Comparison of ENCODE assay signal across 7 mouse cellular contexts in genomic region chr19:57359701-57360326, GRCm38 (mm10). TPM values are rescaled to one million over a fixed set of nuclear protein-coding genes. Genes with fewer than 3 reads are reported as not detected.
DNase-seq lines count a peak whose midpoint lies in the region; ATAC-seq and TF ChIP-seq lines count a peak whose summit lies in the region.

No protein-coding gene starts in this region.

- no peak for TF ChIP-seq CTCF in brain, embryonic 14.5 days (IDR thresholded peaks at IDR 0.05; ENCODE audit: borderline replicate concordance, extremely low read depth, insufficient read depth, insufficient read length)
- TF ChIP-seq CTCF in small intestine, adult 2 months (IDR thresholded peaks at IDR 0.05; ENCODE audit: extremely low read depth, insufficient read length, insufficient replicate concordance, low read depth, low read length) = no peak

- H3K9ac ChIP-seq in lung, embryonic 16.5 days (ENCODE audit: low read length) = peak overlapping the region; percentile 49
- H3K9ac ChIP-seq in forebrain, embryonic 15.5 days (replicated peaks) = no peak overlapping the region
- no peak overlapping the region for H3K9ac ChIP-seq in limb, embryonic 12.5 days (replicated peaks)

- peak overlapping the region; percentile 80 for H3K27ac ChIP-seq in lung, embryonic 16.5 days (ENCODE audit: low read length)
- H3K27ac ChIP-seq in forebrain, embryonic 15.5 days (replicated peaks) = peak overlapping the region; percentile 94
- H3K27ac ChIP-seq in limb, embryonic 12.5 days = 0 out of 2 replicates have a peak overlapping the region, but pooled peaks have one; percentile 43
- H3K27ac ChIP-seq in small intestine, adult 2 months (ENCODE audit: insufficient read depth, low read depth, low read length) = peak overlapping the region; percentile 89

- WGBS in lung, embryonic 16.5 days = 32% methylated on average over 10 of the region's 10 CpGs
- 37% methylated on average over 10 of the region's 10 CpGs for WGBS in forebrain, embryonic 15.5 days
- 58% methylated on average over 10 of the region's 10 CpGs for WGBS in limb, embryonic 12.5 days
- 8% methylated on average over 10 of the region's 10 CpGs for WGBS in small intestine, adult 2 months

- H3K9me3 ChIP-seq in lung, embryonic 16.5 days (ENCODE audit: control insufficient read depth, low read length) = no peaks in the 10 kb centered on the region
- H3K9me3 ChIP-seq in forebrain, embryonic 15.5 days = no peaks in the 10 kb centered on the region
- no peaks in the 10 kb centered on the region for H3K9me3 ChIP-seq in limb, embryonic 12.5 days

- peaks cover 41% of the 10 kb centered on the region for H3K4me1 ChIP-seq in lung, embryonic 16.5 days (replicated peaks; ENCODE audit: control insufficient read depth, insufficient read depth, low read length)
- H3K4me1 ChIP-seq in forebrain, embryonic 15.5 days = peaks cover 40% of the 10 kb centered on the region
- peaks cover 54% of the 10 kb centered on the region for H3K4me1 ChIP-seq in limb, embryonic 12.5 days (replicated peaks)
- peaks cover 25% of the 10 kb centered on the region for H3K4me1 ChIP-seq in small intestine, adult 2 months (ENCODE audit: control insufficient read depth, insufficient read depth, insufficient read length, low read length)

- no peaks in the 10 kb centered on the region for H3K27me3 ChIP-seq in lung, embryonic 16.5 days (ENCODE audit: control insufficient read depth, insufficient read depth, low read depth, low read length)
- no peaks in the 10 kb centered on the region for H3K27me3 ChIP-seq in forebrain, embryonic 15.5 days
- H3K27me3 ChIP-seq in limb, embryonic 12.5 days = no peaks in the 10 kb centered on the region
- no peaks in the 10 kb centered on the region for H3K27me3 ChIP-seq in small intestine, adult 2 months (ENCODE audit: control insufficient read depth, insufficient read depth, low read length)

- H3K4me3 ChIP-seq in lung, embryonic 16.5 days (ENCODE audit: low read length) = peak overlapping the region; percentile 87
- H3K4me3 ChIP-seq in forebrain, embryonic 15.5 days = peak overlapping the region; percentile 88
- H3K4me3 ChIP-seq in limb, embryonic 12.5 days (replicated peaks) = peak overlapping the region; percentile 91
- peak overlapping the region; percentile 41 for H3K4me3 ChIP-seq in small intestine, adult 2 months (ENCODE audit: low read depth, low read length)

- no peak for DNase-seq in lung, postnatal 4 days
- DNase-seq in brain, embryonic 14.5 days (ENCODE audit: low read depth) = peak; percentile 56
- no peak for DNase-seq in right cerebral cortex, postnatal 10 days (ENCODE audit: low spot score in 2 of 2)

- H3K4me2 ChIP-seq in lung, embryonic 16.5 days (ENCODE audit: low read depth, low read length) = peak overlapping the region; percentile 73
- peak overlapping the region; percentile 52 for H3K4me2 ChIP-seq in forebrain, embryonic 15.5 days (replicated peaks)
- peak overlapping the region; percentile 64 for H3K4me2 ChIP-seq in limb, embryonic 12.5 days

- no peak for ATAC-seq in lung, embryonic 16.5 days (ENCODE audit: low read depth)
- no peak; the same call in 1 of the 2 replicates for ATAC-seq in forebrain, embryonic 15.5 days (replicated peaks)
- no peak for ATAC-seq in limb, embryonic 12.5 days (ENCODE audit: insufficient number of reproducible peaks, insufficient read depth, low FRiP score, low TSS enrichment, low read depth)

- H3K36me3 ChIP-seq in lung, embryonic 16.5 days (ENCODE audit: control insufficient read depth, insufficient read depth, low read length) = no peaks in the 10 kb centered on the region
- no peaks in the 10 kb centered on the region for H3K36me3 ChIP-seq in forebrain, embryonic 15.5 days
- H3K36me3 ChIP-seq in limb, embryonic 12.5 days = no peaks in the 10 kb centered on the region
- no peaks in the 10 kb centered on the region for H3K36me3 ChIP-seq in small intestine, adult 2 months (ENCODE audit: control insufficient read depth, insufficient read depth, low read length)

- no peak for TF ChIP-seq POLR2A in brain, embryonic 14.5 days (IDR thresholded peaks at IDR 0.05; ENCODE audit: borderline replicate concordance, extremely low read depth, insufficient read depth, insufficient read length, poor library complexity, severe bottlenecking)
- no peak for TF ChIP-seq POLR2A in small intestine, adult 2 months (IDR thresholded peaks at IDR 0.05; ENCODE audit: low read depth, low read length)

RNA-seq across cellular contexts. Expression of gene Fam160b1, which starts 0.7 kb away (rescaled TPM):
- 15.0 and 15.5 TPM in 2 replicates for polyA plus RNA-seq in lung, embryonic 16.5 days (2015; fragmentation: Nextera tagmentation; extraction: Ambion mirVana)
- 18.2 and 21.6 TPM in 2 replicates for polyA plus RNA-seq in brain, embryonic 14.5 days (2012; rRNA removed)
- 13.8 and 15.7 TPM in 2 replicates for polyA plus RNA-seq in forebrain, embryonic 15.5 days (2015; fragmentation: Nextera tagmentation; extraction: Ambion mirVana)
- polyA plus RNA-seq in limb, embryonic 12.5 days (2016; fragmentation: Nextera tagmentation; extraction: Ambion mirVana) = 17.6 and 18.1 TPM in 2 replicates
- 6.4 and 11.5 TPM in 2 replicates for polyA plus RNA-seq in small intestine, adult 2 months (2012; rRNA removed)

RNA-seq across cellular contexts. Expression of gene Ablim1, which starts 45.1 kb away (rescaled TPM):
- 53.3 and 54.5 TPM in 2 replicates for polyA plus RNA-seq in lung, embryonic 16.5 days (2015; fragmentation: Nextera tagmentation; extraction: Ambion mirVana)
- polyA plus RNA-seq in brain, embryonic 14.5 days (2012; rRNA removed) = 19.3 and 40.7 TPM in 2 replicates
- 37.8 TPM in 2 replicates for polyA plus RNA-seq in forebrain, embryonic 15.5 days (2015; fragmentation: Nextera tagmentation; extraction: Ambion mirVana)
- 22.1 and 26.1 TPM in 2 replicates for polyA plus RNA-seq in limb, embryonic 12.5 days (2016; fragmentation: Nextera tagmentation; extraction: Ambion mirVana)
- 25.6 and 47.2 TPM in 2 replicates for polyA plus RNA-seq in small intestine, adult 2 months (2012; rRNA removed)

Comparison
In these comparisons a context has a peak if more than half of its experiments do, and no peak if none do; other contexts are left out.
1. H3K27ac ChIP-seq: peak in every context shown above with its lines; median percentile 94 in forebrain, embryonic 15.5 days; 89 in small intestine, adult 2 months; 80 in lung, embryonic 16.5 days; 43 in limb, embryonic 12.5 days.
2. H3K4me3 ChIP-seq: peak in every context shown above with its lines; median percentile 91 in limb, embryonic 12.5 days; 88 in forebrain, embryonic 15.5 days; 87 in lung, embryonic 16.5 days; 41 in small intestine, adult 2 months.